Mouse (Mus musculus) C2C12 (cell line): ENCODE data around the gene Meis2.

Experiments used
- CEBPB ChIP-seq: IDR thresholded peaks from one replicate; pipeline ENCODE4 v1.6.1; 2011; ENCODE audit warnings: low read depth, mild to moderate bottlenecking, control low read depth, moderate library complexity
- CTCF ChIP-seq: IDR thresholded peaks from one replicate; pipeline ENCODE4 v1.5.1; 2011; ENCODE audit not compliant: control insufficient read depth, insufficient read depth, insufficient read length
- FOSL1 ChIP-seq: IDR thresholded peaks from one replicate; pipeline ENCODE4 v1.8.0; 2011; ENCODE audit warnings: mild to moderate bottlenecking, low read length; ENCODE audit not compliant: poor library complexity, insufficient read depth, severe bottlenecking
- USF1 ChIP-seq: IDR thresholded peaks from one replicate; pipeline ENCODE4 v1.6.1; 2011; ENCODE audit warnings: low read depth, mild to moderate bottlenecking, control low read depth, moderate library complexity

DNA sequence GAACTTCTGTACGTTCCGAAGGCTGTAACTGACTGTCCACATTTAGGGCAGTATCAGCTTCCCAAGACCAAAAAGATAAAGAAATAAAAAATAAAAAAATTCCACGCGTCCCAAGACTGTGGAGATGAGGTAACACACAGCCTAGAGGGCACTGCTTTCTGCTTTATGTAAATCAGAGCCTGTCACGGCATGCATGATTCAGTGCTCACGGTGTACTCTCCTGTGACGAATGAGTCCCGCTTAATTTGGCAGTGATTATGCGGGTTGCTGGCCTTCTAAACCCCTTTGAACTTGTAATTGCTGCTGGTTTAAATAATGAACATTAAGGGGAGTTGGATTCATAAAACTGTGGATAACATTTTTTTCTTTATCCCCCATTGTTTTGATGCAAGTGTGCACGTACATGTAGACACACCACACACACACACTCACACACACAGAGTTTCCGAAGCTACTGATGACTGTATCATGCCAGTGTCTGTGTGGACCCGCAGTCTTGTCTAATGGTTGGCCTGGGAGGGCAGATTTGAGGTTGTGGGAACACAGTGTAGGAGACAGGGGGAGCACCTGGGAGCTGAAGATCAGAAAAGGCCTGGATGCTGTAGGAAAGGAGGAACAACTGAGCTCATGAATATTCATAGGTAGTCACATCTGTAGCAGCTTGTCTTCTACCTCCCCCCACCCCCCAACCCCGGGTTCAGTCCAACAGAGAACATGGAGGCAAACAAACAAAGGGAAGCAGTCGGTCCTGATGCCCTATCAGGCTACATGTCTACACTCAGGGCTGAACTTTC, 85.8 kb downstream of the Meis2 start:
- TF ChIP-seq CTCF (no peak), USF1 (no peak), FOSL1 (no peak), CEBPB (no peak)
